Mouse (Mus musculus) MEL-GATA-1-ER (cell line): ENCODE measurements around the gene Tcaim.
A peak's percentile ranks its signal among the peaks of the same experiment; 100 is the strongest.
"Not testable (repeated sequence)": the region's sequence is repeated elsewhere in the genome, so short reads cannot be mapped to it uniquely, and the experiment has no call there.

Source experiments
- DNase-seq: peaks from one replicate; pipeline ENCODE4 v3.0.0-alpha.2; 2012; ENCODE audit warnings: low read depth; ENCODE audit errors: extremely low read depth

Gene Tcaim

GRCm38 (mm10) chr9:122805053-122805844, at the start of gene Tcaim:
TSS of gene Tcaim (plus strand) at chr9:122805539.
- DNase-seq: peak; percentile 89

DNA sequence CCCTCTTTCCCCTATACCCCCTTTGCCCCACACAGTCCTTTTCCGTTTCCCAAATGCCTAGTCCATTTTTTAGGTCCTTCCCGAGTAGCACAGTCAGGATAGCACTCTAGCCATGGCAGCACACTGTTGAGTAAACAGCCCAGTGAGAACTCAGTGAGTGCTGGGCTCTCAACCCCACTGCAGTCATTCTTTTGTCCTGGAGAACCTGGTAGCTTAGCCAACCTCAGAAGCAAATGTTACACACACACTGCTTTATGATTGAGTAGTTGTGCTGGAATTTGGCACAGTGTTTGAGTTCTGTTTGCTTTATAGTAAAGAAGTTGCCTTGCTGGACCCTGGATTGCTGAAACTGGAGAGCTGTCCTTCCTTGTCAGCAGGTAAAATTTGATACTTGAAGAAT, 47.7 kb upstream of the Tcaim start:
- DNase-seq: no peak

GRCm38 (mm10) chr9:122760111-122760510, 45.2 kb upstream of the Tcaim start:
- DNase-seq: no peak

GRCm38 (mm10) chr9:122785231-122785630, 20.1 kb upstream of the Tcaim start:
- no peak for DNase-seq

DNA sequence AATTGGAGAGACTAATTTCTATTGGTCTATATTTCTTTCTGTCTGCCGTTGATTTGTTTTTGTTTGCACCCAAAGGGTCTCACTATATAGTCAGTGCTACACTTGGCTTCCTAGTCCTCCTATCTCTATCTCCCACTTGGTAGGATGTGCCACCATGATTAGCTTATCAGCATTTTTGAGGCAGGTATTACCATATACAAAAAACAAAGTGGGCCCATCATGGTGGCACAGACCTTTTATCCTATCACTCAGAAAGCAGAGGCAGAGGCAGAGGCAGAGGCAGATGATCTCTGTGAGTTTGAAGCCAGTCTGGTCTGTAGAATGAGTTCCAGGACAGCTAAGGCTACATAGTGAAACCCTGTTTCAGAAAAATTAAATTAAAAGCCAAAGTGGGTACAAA, 18.8 kb upstream of the Tcaim start:
- DNase-seq: no peak

DNA sequence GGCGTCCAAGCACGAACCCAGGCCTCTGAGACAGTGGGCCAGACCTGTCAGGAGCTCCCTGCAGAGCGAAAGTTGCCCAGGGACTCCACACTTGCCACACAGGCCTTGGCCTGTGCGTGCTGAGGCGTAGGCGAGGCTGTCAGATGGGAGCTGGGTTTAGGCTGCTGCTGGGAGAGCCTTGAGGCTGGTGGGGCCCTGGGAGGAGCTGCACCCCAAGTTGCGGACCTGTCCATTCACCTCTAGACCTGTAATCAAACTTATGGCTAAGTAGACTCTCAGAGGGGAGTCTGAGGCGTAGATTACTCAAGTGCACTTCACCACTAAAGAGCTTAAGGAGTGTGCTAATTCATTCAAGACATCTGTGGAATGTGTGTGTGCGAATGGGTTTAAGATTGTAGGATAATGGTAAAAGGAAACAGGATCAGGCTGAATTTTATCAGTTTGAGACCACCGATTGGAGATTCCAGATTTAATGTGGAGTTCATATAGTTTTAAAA, 554 bp downstream of the Tcaim start:
- DNase-seq: no peak

DNA sequence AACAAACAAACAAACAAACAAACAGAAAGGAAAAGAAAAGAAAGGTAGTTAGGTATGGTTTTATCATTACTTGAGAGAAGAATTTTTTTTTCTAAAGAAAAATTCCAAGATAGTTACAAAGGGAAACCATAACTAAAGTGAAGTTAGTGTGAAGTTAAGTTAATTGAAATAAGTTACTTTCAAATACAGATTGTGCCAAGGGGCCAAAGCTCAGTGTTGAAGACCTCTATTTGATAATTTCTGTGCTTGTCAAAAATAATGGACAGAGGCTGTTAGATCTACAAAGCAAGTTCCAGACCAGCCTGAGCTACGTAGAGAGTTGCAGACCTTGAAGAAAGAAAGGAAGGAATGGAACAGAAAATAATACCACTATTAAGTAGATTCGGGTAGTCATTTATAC, 1.8 kb downstream of the Tcaim start:
- DNase-seq: no peak

- no peak for DNase-seq
Observed at GRCm38 (mm10) chr9:122810212-122810611, 4.9 kb downstream of the Tcaim start.

DNA sequence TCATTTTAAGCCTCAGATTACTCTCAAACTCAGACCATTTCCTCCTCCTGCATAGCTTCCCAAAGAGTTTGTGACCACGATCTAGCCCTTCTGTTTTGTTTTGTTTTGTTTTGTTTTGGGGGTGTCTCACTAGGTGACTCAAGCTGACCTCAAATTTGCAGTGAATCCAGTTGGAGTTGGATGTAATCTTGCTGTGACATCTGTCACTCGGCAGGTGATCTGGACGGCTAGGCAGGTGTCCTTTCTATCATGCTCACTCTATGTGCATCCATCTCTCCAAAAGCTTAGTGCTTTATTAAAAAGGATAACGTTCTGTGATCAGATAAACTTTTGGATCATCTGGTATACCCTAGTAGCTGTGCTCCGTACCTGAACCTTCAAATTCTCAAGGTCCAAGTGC, 7.0 kb downstream of the Tcaim start:
- DNase-seq: no peak

- no peak for DNase-seq
Observed at GRCm38 (mm10) chr9:122814775-122815174, 9.4 kb downstream of the Tcaim start.

DNA sequence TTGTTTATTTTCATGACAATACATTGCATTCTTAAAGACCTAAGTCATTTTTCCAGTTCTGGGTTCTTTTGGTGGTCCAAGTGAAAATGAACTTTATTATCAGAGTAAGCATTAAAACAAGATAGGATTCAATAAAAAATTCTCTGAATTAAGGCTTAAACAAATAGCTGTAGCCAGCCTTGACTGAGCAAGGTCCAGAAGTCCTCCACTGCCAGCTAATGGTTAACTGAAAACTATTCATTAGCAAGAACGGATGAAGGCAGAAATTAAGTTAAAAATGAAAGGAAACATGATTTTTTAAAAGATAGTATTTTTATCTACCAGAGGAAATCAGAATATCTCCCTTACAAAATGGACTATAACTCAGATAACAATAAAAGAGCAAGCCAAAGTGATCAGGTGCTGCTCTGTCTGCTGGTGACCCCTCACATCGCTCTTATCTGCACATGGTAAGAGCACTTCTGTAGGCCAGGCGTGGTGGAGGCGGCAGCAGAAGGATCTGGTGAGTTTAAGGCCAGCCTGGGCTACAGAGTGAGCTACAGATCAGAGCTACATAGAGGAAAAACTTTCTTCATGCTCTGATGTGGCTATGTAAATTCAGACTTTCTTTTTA, 10.0 kb downstream of the Tcaim start:
- no peak for DNase-seq

DNA sequence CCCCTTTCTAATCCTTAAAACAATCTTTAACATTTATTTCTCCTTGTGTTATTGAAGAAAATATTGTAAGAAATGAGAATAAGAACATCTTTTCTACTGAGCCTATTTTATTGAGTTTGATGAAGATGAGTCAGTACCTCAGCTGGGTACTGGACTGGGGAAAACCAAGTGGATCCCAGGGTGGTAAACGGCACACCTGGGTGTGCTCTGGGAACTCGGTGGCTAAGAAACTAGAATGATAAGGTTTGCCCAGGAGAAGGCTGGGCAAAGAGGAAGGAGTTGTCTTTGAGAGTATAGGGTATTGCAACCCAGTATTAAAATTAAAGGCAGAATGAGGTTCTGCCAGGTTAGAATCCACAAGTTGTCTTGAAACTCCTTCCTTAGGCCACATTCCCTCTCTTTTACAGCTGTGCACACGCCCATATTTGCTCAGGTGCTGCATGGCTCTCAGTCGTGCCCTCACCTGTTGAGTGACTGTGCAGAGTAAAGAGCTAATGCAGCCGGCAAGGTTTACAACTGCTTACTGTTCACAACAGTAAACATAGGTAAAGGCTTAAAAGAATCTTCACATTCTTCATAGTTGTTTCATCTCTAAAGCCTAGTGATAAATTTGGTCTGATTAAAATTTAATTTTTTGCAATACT, 18.2 kb downstream of the Tcaim start:
- DNase-seq: no peak

- no peak for DNase-seq
Observed at GRCm38 (mm10) chr9:122826743-122827142, 21.4 kb downstream of the Tcaim start.

DNA sequence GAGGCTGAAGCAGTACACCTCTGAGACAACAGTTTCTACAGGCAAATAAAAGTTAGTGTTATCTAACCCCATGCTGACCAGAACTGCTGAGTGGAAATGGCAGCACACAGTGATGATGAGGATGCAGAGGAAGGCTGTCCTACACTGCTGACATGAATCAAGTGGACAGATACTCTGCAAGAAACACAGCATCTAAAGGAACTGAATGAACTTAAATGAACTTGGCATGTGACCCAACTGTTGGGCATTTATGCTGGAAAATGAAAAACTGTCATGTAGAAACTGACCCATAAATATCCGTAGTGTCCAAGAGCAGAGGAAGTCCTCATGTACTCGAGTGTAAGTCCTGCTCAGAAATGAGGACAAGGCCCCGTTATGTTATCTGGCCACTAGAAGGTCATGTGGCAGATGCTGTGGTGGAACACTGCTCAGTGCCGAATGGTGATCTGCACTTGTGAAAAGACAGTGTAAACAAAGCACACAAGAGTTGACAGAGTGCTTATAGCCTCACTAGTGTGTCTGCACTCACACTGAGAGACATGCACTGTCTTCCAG, 24.6 kb downstream of the Tcaim start:
- DNase-seq: no peak

- DNase-seq: no peak
Observed at GRCm38 (mm10) chr9:122836126-122836525, 30.8 kb downstream of the Tcaim start.

- DNase-seq: no peak
Observed at GRCm38 (mm10) chr9:122836790-122837189, 31.5 kb downstream of the Tcaim start.

- no peak for DNase-seq
Observed at GRCm38 (mm10) chr9:122837216-122837615, 31.9 kb downstream of the Tcaim start.

DNA sequence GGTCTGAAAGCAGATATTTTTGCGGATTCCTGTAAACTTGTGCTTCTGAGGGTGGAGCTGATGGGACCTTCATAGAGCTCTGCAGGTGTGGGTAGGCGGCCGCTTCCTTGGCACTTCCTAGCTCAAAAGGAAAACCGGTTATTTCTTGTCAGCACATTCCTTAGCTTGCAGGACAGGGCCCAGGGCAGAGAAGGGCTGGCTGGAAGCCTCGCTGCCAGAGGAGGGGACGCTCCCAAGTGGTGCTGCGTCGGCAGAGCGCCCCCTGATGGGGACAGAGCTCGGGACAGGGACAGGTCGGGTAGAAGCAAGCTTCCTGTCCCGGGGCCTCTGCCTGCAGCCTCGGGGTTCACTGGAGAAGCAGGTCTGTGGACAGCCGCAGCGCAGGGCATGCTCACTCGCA, 32.3 kb downstream of the Tcaim start:
- DNase-seq: no peak

DNA sequence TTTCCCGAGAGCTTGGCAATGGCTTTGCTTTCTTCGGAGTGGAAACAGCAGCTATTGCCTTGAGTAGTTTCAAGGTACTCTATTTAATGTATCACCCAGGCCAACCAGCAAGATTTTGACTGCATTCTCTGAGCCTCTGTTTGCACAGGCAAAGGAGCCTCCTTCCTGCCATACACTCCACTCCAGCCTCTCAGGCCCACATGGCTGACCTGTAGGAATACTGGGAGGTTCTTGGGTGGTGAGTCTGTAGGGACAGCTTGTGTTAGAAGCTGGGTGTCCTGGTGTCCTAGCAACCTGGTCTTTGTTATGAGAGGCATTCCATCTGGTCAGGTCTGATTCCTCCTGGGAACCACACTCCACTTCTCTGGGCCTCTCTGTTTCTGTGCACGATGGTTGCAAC, 38.4 kb downstream of the Tcaim start, which contains the start of gene Gm35549:
Gm35549 (minus strand) TSS at position 276 of the 400 bp plus-strand sequence.
- DNase-seq: no peak

- no peak for DNase-seq
Observed at GRCm38 (mm10) chr9:122845621-122846020, 40.3 kb downstream of the Tcaim start.

- no peak for DNase-seq
Observed at GRCm38 (mm10) chr9:122846156-122846555, 40.8 kb downstream of the Tcaim start.

- DNase-seq: not testable (repeated sequence)
Observed at GRCm38 (mm10) chr9:122847811-122848311, 42.5 kb downstream of the Tcaim start.
